Mouse (Mus musculus): ENCODE measurements around the gene 2510039O18Rik. TPM values are rescaled to one million over a fixed set of nuclear protein-coding genes. Genes with fewer than 3 reads are reported as not detected.
A peak's percentile ranks its signal among the peaks of the same experiment; 100 is the strongest.

Gene 2510039O18Rik
- polyA plus RNA-seq, 1 experiment from 2014 or later = 12.8 TPM

DNA sequence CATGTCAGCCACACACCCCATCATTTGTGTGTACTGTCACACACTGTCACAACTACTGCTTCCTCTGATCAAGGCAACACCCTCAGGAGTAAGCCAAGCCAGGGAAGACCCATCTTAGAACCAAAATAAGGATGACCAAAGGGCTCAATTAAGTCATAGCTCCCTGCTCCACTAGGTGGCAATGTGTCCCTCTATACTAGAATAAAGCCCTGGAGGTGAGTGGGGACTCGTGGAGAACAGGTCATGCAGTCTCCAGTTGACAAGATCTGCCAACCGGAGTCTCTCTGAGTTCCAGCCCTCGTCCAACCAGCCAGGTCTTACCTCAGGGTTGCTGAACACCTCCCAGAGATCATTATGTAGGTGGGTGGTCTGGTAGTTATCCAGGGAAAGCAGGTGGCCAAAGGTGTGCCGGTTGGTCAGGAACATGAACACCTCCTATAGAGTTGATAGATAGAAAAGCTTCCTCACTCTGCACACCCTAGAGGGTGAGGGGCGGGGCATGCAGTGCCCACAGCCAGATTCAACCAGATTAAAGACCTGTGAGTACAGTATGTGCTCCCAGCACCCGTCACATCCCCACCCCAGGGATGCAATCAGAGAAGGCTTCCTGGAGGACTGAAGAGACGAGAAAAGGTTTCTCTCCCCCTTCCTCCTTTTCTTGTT lies 22.1 kb upstream of the 2510039O18Rik start:
- Histone ChIP-seq H3K36me3 (replicated peaks) (no peaks in the 10 kb centered on the region), H3K4me2 (no peak overlapping the region), H3K4me3 (no peak overlapping the region), H3K9ac (no peak overlapping the region), H3K27me3 (replicated peaks) (no peaks in the 10 kb centered on the region), H3K4me1 (no peaks in the 10 kb centered on the region), H3K27ac (no peak overlapping the region), H3K9me3 (no peaks in the 10 kb centered on the region)
- no peak for ATAC-seq (replicated peaks)
- WGBS = 57% methylated on average over 7 of the region's 7 CpGs

GRCm38 (mm10) chr4:147920973-147921372 lies 19.7 kb upstream of the 2510039O18Rik start:
- Histone ChIP-seq H3K4me1 (no peaks in the 10 kb centered on the region), H3K4me3 (no peak overlapping the region), H3K27ac (no peak overlapping the region), H3K9me3 (no peaks in the 10 kb centered on the region), H3K27me3 (replicated peaks) (no peaks in the 10 kb centered on the region), H3K36me3 (replicated peaks) (no peaks in the 10 kb centered on the region), H3K4me2 (no peak overlapping the region), H3K9ac (no peak overlapping the region)
- 21% methylated on average over 10 of the region's 10 CpGs for WGBS
- no peak for ATAC-seq (replicated peaks)

DNA sequence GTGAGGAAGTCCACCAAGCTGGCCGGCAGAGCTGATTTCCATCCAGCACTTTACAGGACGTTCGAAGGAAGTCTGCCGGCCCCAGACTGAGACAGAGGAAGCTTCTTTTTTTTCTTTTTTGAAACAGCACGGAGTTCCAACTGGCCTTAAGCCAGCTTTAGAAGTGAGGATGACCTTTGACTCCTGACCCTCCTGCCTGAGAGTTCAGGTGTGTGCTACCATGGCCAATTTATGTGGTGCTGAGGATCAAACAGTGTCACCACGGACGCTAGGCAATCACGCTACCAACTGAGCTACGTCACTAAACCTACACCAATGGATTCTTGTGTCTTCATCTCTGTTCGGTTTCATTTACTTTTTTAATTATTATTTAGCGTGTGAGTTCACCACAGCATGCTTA lies 18.4 kb upstream of the 2510039O18Rik start:
- Histone ChIP-seq H3K27ac (no peak overlapping the region), H3K9me3 (no peaks in the 10 kb centered on the region), H3K4me2 (no peak overlapping the region), H3K27me3 (replicated peaks) (no peaks in the 10 kb centered on the region), H3K36me3 (replicated peaks) (no peaks in the 10 kb centered on the region), H3K4me3 (no peak overlapping the region), H3K4me1 (no peaks in the 10 kb centered on the region), H3K9ac (no peak overlapping the region)
- 80% methylated on average over 11 of the region's 11 CpGs for WGBS
- ATAC-seq (replicated peaks) = no peak

DNA sequence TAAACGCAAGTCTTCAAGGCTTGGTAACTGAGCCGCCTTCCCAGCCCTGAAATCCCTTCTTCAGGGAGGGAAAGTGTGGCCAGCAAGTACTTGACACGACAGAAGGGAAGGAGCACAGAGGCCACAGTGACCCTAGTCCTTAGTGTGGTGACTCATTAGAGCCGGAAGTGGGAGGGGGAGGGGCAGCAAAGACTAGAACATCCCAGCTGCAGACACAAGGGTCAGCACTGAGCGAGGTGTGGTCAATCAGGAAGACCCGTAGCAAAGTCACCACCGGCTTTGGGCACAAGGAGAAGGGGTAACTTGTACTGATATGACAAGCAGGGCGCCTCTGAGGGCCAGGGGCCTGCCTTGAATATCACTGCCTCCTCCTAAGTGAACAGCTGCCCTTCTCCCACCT lies 13.0 kb upstream of the 2510039O18Rik start:
- WGBS = 49% methylated on average over 8 of the region's 8 CpGs
- H3K27ac ChIP-seq = no peak overlapping the region
- no peaks in the 10 kb centered on the region for H3K27me3 ChIP-seq (replicated peaks)
- H3K9me3 ChIP-seq = no peaks in the 10 kb centered on the region
- no peak overlapping the region for H3K4me3 ChIP-seq
- H3K36me3 ChIP-seq (replicated peaks) = no peaks in the 10 kb centered on the region
- ATAC-seq (replicated peaks) = no peak
- H3K4me2 ChIP-seq = no peak overlapping the region
- no peaks in the 10 kb centered on the region for H3K4me1 ChIP-seq
- H3K9ac ChIP-seq = no peak overlapping the region

GRCm38 (mm10) chr4:147928136-147928535 lies 12.6 kb upstream of the 2510039O18Rik start:
- Histone ChIP-seq H3K4me3 (no peak overlapping the region), H3K9ac (no peak overlapping the region), H3K4me2 (no peak overlapping the region), H3K4me1 (no peaks in the 10 kb centered on the region), H3K27ac (no peak overlapping the region), H3K9me3 (no peaks in the 10 kb centered on the region), H3K27me3 (replicated peaks) (no peaks in the 10 kb centered on the region), H3K36me3 (replicated peaks) (no peaks in the 10 kb centered on the region)
- no peak for ATAC-seq (replicated peaks)
- WGBS = 21% methylated on average over 9 of the region's 9 CpGs

- H3K4me1 ChIP-seq = no peaks in the 10 kb centered on the region
- 55% methylated on average over 7 of the region's 7 CpGs for WGBS
- no peak for ATAC-seq (replicated peaks)
These were observed 12.2 kb upstream of the 2510039O18Rik start for GRCm38 (mm10) chr4:147928540-147928939.

DNA sequence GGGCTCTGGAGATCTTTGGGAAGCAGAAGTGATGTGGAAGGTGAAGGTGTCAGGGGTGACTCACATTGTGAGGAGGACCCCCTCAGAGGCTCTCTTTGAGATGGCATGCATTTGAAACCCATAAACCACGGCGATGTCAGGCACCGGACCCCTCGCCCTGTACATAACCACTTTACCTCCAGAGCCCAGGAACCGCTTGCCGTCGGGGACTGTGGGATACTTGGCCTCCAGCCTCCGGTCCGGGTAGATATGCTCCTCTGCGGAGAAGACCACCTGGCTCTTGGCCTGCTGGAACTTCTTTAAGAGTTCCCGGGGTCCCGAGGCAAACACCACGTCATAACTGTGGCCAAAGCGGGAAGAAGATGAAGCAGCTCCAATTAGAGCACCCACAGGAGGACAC lies 9.7 kb upstream of the 2510039O18Rik start:
- Histone ChIP-seq H3K27me3 (replicated peaks) (no peaks in the 10 kb centered on the region), H3K4me1 (peaks cover 1% of the 10 kb centered on the region), H3K4me3 (no peak overlapping the region), H3K9ac (no peak overlapping the region), H3K4me2 (no peak overlapping the region), H3K9me3 (no peaks in the 10 kb centered on the region), H3K27ac (no peak overlapping the region), H3K36me3 (replicated peaks) (no peaks in the 10 kb centered on the region)
- no peak for ATAC-seq (replicated peaks)
- WGBS = 95% methylated on average over 14 of the region's 14 CpGs

More at GRCm38 (mm10) chr4:147928540-147928939, 12.2 kb upstream of the 2510039O18Rik start:
- no peaks in the 10 kb centered on the region for H3K36me3 ChIP-seq (replicated peaks)
- H3K27ac ChIP-seq = no peak overlapping the region
- H3K27me3 ChIP-seq (replicated peaks) = no peaks in the 10 kb centered on the region
- no peak overlapping the region for H3K9ac ChIP-seq
- H3K4me2 ChIP-seq = no peak overlapping the region
- no peak overlapping the region for H3K4me3 ChIP-seq
- H3K9me3 ChIP-seq = no peaks in the 10 kb centered on the region

DNA sequence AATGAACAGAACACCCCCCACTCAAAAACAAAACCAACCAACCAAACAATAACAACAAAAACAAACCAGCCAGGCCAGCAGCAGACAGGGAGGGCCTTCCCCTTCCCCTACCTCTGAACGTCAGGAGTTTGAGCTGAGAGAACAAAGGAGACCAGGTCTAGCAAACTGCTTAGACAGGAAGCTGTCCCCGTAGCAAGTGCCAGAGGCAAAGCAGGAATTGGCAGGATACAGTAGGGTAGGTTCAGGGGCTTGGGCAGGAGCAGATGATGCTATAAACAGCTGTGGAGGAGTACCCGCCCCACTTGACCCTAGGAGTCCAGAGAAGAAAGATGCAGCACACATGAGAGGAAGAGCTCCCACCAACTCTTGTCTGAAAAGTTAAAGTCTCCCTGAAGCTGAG lies 6.6 kb upstream of the 2510039O18Rik start:
- H3K4me2 ChIP-seq = no peak overlapping the region
- no peaks in the 10 kb centered on the region for H3K36me3 ChIP-seq (replicated peaks)
- no peak overlapping the region for H3K4me3 ChIP-seq
- no peaks in the 10 kb centered on the region for H3K9me3 ChIP-seq
- no peak for ATAC-seq (replicated peaks)
- 71% methylated on average over 3 of the region's 3 CpGs for WGBS
- no peak overlapping the region for H3K27ac ChIP-seq
- no peaks in the 10 kb centered on the region for H3K27me3 ChIP-seq (replicated peaks)
- peaks cover 11% of the 10 kb centered on the region for H3K4me1 ChIP-seq
- no peak overlapping the region for H3K9ac ChIP-seq

DNA sequence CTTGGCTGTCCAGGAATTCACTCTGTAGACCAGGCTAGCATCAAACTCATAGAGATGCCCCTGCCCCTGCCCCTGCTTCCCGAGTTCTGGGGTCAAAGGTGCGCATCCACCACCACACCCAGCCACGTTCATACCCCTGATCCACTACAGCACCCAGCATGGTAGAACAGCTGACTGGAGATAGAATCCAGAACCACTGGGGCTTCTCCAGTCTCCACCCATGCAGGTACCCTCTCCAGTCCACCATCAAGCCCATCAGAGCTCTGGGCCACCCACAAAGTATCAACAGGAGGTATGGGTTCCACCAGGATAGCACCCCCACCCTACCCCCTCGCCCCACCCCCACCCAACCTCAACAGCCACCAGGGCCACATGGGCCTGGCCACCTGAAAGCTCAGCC lies 6.1 kb upstream of the 2510039O18Rik start:
- no peak overlapping the region for H3K4me3 ChIP-seq
- WGBS = 82% methylated on average over 4 of the region's 4 CpGs
- no peak overlapping the region for H3K4me2 ChIP-seq
- peaks cover 11% of the 10 kb centered on the region for H3K4me1 ChIP-seq
- H3K27me3 ChIP-seq (replicated peaks) = no peaks in the 10 kb centered on the region
- no peak overlapping the region for H3K27ac ChIP-seq
- H3K36me3 ChIP-seq (replicated peaks) = no peaks in the 10 kb centered on the region
- ATAC-seq (replicated peaks) = no peak
- no peaks in the 10 kb centered on the region for H3K9me3 ChIP-seq
- H3K9ac ChIP-seq = no peak overlapping the region

GRCm38 (mm10) chr4:147935904-147936303 lies 4.8 kb upstream of the 2510039O18Rik start:
- 24% methylated on average over 9 of the region's 9 CpGs for WGBS
- Histone ChIP-seq H3K9ac (peak overlapping the region; percentile 57; the same call in 1 of the 2 replicates), H3K27ac (no peak overlapping the region), H3K9me3 (no peaks in the 10 kb centered on the region), H3K4me2 (peak overlapping the region; percentile 94), H3K27me3 (replicated peaks) (no peaks in the 10 kb centered on the region), H3K36me3 (replicated peaks) (no peaks in the 10 kb centered on the region), H3K4me3 (peak overlapping the region; percentile 55), H3K4me1 (peaks cover 17% of the 10 kb centered on the region)
- no peak for ATAC-seq (replicated peaks)

GRCm38 (mm10) chr4:147936331-147936954 lies 4.3 kb upstream of the 2510039O18Rik start, which contains the start of gene Plod1:
Gene Plod1 (minus strand): TSS chr4:147936767.
- Histone ChIP-seq H3K9ac (peak within 1 kb of the TSS; percentile 57), H3K27me3 (replicated peaks) (no peaks in the 10 kb centered on the region), H3K36me3 (replicated peaks) (no peaks in the 10 kb centered on the region), H3K4me2 (peak within 1 kb of the TSS; percentile 94), H3K9me3 (no peaks in the 10 kb centered on the region), H3K4me1 (peaks cover 18% of the 10 kb centered on the region), H3K27ac (0 out of 2 replicates have a peak within 1 kb of the TSS, but pooled peaks have one; percentile 3), H3K4me3 (peak within 1 kb of the TSS; percentile 55)
- peak; percentile 51 for ATAC-seq (replicated peaks)
- under 1% methylated on average over 51 of the region's 51 CpGs for WGBS

- H3K4me2 ChIP-seq = peak overlapping the region; percentile 94
- 41% methylated on average over 3 of the region's 3 CpGs for WGBS
- H3K36me3 ChIP-seq (replicated peaks) = no peaks in the 10 kb centered on the region
- H3K9ac ChIP-seq = peak overlapping the region; percentile 57
- peak overlapping the region; percentile 55 for H3K4me3 ChIP-seq
- no peak for ATAC-seq (replicated peaks)
- 0 out of 2 replicates have a peak overlapping the region, but pooled peaks have one; percentile 3 for H3K27ac ChIP-seq
- peaks cover 24% of the 10 kb centered on the region for H3K4me1 ChIP-seq
- no peaks in the 10 kb centered on the region for H3K27me3 ChIP-seq (replicated peaks)
- no peaks in the 10 kb centered on the region for H3K9me3 ChIP-seq
These were observed 3.7 kb upstream of the 2510039O18Rik start for GRCm38 (mm10) chr4:147937021-147937420.

GRCm38 (mm10) chr4:147937486-147937885 lies 3.2 kb upstream of the 2510039O18Rik start:
- no peak overlapping the region for H3K4me3 ChIP-seq
- no peak overlapping the region for H3K9ac ChIP-seq
- no peak overlapping the region for H3K4me2 ChIP-seq
- no peaks in the 10 kb centered on the region for H3K36me3 ChIP-seq (replicated peaks)
- H3K27me3 ChIP-seq (replicated peaks) = no peaks in the 10 kb centered on the region
- 55% methylated on average over 5 of the region's 5 CpGs for WGBS
- no peaks in the 10 kb centered on the region for H3K9me3 ChIP-seq
- ATAC-seq (replicated peaks) = no peak
- peaks cover 29% of the 10 kb centered on the region for H3K4me1 ChIP-seq
- H3K27ac ChIP-seq = no peak overlapping the region

All from midbrain, embryonic 15.5 days (tissue).